Mouse (Mus musculus) adipocyte (in vitro differentiated cells): ENCODE data around the gene Gcn1l1.
A peak's percentile ranks its signal among the peaks of the same experiment; 100 is the strongest.
"Not testable (repeated sequence)": the region's sequence is repeated elsewhere in the genome, so short reads cannot be mapped to it uniquely, and the experiment has no call there.

Source experiments
- DNase-seq: peaks from one replicate; pipeline ENCODE4 v3.0.0-alpha.2; 2016; ENCODE audit warnings: low spot score

Gcn1l1 gene

DNA sequence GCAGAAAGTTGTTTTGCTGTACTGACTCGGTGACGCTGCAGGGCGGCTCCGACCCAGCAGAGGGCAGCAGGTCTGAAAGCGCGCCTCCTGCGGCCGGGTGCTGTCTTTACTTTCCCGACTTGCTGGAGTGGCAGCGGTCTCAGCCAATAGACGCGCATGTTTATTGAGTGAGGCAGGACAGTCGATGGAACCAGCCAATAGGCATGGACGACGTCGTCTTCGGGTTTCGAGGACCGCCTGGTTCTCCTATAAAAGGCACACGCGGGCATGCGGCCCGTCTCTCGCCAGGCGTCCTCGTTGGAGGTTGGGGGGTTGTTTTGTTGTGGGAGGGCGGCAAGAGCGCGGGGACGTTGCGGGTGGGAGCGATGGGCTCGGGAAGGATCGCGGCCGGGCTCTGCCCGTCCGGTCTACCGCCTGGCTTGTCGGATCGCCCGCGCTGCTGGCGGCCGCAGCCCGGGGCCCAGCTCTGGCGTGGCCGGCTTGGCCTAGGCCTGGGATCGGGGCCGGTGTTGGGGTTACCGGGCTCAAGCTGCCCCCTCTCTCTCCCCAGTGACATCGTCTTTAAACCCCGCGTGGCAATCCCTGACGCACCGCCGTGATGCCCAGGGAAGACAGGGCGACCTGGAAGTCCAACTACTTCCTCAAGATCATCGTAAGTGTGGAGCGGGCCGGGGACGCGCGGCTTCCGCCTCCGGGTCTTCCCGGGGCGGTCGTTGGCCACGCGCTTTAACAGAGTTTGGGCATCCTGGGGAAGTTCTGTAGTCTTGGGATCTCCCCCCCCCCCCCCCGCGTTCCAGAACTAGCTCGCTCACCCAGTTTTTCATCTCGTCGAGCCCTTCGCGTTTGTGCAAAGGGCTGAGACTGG lies 5.6 kb upstream of the Gcn1l1 start, which contains the start of gene Rplp0:
Gene Rplp0 (plus strand): TSS at position 231 of the 865 bp plus-strand sequence.
- peak; percentile 100 for DNase-seq

DNA sequence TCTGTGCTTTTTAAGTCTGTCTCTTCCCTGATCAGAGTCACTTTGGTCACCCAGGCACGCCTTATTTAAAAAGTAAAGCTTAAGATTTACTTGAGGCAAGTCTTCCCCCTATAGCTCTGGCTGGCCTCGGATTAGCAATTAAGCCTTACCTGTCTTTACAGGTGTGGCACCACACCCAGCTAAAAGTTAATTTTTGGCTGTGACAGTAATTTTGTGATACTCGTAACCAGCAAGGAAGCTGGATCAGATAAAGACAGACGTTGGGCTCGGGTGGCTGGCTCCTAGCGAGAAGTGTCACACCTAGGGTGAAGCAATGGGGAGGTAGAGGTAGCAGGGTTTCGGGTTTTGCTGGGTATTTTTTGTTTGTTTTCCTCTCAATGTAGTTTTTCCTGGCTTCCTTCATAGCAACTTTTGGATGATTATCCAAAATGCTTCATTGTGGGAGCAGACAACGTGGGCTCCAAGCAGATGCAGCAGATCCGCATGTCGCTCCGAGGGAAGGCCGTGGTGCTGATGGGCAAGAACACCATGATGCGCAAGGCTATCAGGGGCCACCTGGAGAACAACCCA lies 4.6 kb upstream of the Gcn1l1 start:
- DNase-seq, result no peak

GRCm38 (mm10) chr5:115563771-115564585 lies 1.1 kb upstream of the Gcn1l1 start:
- DNase-seq, result no peak

DNA sequence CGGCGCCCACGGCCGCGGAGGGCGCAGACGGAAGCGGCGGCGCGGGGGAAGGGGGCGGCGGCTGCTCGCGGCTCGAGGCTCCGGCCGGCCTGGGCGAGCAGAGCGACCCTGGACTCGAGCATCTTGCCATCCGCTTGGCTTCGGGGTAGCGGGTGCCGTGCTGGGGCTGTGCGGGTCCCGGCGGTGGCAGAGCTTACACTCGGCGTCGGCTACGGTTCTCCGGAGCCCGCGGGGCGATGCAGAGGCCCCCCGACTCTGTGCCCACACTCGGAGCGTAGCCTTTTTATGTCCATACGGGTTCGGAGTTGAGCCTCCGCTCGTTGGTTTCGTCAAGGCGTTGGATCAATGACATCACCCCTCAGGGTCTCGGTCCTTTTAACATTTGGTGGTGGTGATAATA lies 349 bp downstream of the Gcn1l1 start:
- DNase-seq, result no peak

GRCm38 (mm10) chr5:115568681-115569080 lies 3.6 kb downstream of the Gcn1l1 start:
- DNase-seq, result no peak

DNA sequence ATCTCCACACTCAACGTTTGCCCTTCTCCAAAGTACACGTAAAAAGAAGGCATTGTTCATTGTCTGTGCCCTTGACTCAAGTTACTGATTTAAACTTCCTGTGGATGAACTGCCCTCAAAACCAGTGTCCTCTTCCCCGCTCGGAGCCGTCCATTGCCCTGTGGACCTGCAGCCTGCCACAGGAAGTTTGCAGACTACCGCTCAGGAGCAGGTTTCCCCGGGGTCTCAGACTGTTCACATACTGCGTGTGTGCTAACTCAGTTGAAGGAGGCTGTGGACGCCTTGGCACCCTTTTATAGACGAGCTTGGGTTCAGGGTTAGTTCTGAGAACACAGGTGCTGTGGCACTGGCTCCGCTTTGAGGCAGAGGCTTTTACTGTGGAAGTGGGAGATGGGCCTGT lies 4.3 kb downstream of the Gcn1l1 start:
- DNase-seq, result no peak

- peak; percentile 46 for DNase-seq
Observed at GRCm38 (mm10) chr5:115569721-115570120, 4.7 kb downstream of the Gcn1l1 start.

DNA sequence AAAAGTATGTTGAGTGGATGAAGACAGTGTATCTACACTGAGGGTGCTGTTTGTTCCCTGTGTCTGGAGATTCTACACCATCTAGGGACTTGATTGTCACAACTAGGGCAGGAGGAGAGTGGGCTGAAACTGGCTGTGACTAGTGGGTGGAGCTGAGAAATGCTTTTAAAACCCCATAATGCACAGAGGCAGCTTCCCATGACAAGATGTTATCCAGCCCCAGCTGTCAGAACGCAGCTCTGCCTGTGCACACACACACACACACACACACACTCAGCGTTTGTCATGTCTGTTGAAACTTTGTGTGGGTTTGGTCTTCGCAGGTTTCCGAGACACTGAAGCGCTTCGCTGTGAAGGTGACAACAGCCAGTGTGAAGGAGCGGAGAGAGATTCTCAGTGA lies 6.0 kb downstream of the Gcn1l1 start:
- no peak for DNase-seq

DNA sequence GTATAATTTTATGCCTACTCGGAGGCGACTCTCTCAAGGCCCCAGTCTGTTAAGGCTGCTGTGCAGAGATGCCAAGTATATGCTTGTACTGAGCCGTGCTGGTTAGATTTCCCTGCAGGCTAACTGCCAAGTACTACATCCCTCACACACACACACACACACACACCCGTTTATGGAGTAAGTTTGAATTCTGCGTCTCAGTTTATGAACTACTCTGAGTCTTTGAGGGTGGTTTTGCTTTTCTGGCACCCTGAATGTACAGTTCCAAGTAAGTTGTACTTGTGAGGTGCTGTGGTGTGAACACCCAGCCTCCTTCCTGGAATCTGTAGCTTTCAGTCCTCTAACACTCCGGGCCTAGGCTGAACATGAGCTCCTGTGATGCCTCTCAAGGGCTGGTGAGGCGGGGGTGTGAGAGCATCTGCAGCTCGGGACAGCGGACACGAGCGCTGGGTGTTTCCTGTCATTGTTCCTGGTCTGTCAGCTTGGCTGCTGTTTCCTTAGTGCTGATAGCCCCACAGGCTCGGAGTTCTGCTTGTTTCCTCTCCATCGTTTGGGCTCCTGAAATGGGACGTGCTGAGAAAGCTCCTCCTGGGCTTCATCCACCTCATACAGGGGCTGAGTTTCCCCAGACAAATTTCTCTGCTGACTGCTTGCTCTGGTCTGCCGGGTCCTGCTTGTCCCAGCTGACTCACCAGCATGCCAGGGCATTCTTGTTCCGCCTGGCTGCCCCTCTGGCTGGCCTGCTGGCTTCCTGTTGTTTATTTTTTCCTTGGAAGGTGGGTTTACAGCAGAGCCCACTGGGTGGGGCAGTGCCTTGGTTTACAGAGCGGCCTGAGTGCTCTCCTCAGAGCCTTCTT lies 7.9 kb downstream of the Gcn1l1 start:
- peak; percentile 18 for DNase-seq

DNA sequence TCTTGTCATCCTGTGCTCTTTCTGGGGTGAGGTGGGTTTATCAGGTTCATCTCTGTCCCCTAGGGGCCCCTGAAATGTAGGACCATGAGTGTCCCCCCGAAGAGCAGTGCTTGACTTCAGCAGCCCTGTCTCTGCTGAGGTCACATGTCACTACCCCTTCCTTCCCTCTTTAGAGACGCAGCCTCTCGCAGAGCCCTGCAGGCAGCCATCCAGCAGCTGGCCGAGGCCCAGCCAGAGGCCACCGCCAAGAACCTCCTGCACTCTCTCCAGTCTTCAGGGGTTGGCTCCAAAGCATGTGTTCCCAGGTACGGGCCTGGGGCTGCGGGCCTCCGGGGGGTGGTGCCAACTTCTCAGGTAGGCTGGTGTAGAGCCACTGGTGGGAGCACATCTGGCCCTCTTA lies 9.9 kb downstream of the Gcn1l1 start:
- DNase-seq, result peak; percentile 68

- DNase-seq, result not testable (repeated sequence)
Observed at GRCm38 (mm10) chr5:115577686-115578085, 12.6 kb downstream of the Gcn1l1 start.

GRCm38 (mm10) chr5:115578922-115579321 lies 13.9 kb downstream of the Gcn1l1 start:
- no peak for DNase-seq

GRCm38 (mm10) chr5:115579363-115579762 lies 14.3 kb downstream of the Gcn1l1 start:
- DNase-seq, result peak; percentile 59

GRCm38 (mm10) chr5:115580229-115581001 lies 15.4 kb downstream of the Gcn1l1 start:
- no peak for DNase-seq

GRCm38 (mm10) chr5:115581662-115582061 lies 16.6 kb downstream of the Gcn1l1 start:
- DNase-seq, result no peak

DNA sequence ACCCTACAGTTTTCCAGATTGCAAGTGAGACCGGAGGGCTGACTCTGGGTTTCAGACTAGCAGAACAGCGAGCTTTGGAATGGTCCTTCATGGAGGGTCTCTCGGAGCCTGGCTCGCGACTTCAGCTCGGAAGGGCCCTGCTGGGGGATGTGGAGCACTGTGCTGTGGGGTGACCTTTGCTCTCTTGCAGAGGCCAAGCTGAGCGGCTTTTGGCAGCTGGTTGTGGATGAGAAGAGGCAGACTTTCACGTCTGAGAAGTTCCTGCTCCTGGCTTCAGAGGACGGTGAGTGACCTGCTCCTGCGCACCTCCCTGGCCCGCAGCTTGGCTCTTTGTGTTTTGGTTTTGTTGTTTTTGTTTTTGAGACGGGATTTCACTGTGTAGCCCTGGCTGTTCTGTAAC lies 20.6 kb downstream of the Gcn1l1 start:
- no peak for DNase-seq

- DNase-seq, result no peak
Observed at GRCm38 (mm10) chr5:115586166-115586565, 21.1 kb downstream of the Gcn1l1 start.

DNA sequence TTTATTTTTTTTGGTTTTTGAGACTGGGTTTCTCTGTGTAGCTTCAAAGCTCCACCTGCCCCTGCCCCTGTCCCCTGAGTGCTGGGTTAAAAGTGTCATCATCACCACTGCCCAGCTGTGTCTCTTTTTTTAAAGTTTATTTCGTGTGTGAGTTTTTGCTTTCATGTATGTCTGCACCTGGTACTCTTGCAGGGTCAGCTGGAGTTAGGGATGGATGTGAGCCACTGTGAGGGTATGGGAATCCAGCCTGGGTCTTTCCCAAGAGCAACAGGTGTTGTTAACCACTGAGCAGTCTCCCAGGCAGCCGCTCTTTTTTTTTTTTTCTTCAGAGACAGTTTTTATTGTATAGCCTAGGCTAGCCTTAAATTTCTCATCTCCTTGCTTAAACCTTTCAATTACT lies 21.7 kb downstream of the Gcn1l1 start:
- no peak for DNase-seq

DNA sequence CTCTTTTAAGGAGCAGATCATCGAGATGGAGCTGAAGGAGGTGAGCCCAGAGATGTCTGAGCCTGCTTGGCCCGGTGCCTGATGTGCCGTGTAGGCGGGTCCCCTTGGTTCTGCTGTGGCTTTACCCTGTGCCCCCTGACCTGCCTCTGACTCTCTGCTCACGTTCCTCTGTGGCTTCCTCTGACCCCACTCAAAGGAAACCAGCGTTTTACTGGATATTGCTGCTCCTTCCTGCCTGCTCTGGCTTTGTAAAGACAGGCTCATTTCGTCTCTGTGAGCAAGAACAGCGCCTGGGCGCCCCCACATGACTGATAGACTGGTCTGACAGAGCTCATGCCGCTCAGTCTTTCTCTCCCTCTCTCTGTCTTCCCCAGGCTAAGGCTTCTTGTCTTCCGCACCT lies 26.0 kb downstream of the Gcn1l1 start:
- DNase-seq, result no peak

DNA sequence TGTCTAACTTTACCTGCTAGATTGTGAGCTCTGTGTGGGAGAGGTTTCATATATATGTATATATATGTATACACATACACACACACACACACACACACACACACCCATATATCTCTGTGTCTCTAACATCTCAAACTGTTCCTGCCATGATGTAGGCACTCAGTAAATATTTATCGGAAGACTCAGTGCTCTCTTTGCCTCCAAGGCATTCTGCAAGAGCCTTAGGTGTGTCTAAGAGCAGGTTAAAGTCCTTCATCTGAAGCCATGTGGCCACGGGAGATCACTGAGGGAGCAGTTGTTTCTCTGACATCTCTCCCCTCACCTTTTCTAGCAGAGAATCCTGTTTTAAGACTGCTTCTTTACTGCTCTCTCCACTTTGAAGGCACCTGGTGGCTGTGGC lies 26.5 kb downstream of the Gcn1l1 start:
- no peak for DNase-seq

DNA sequence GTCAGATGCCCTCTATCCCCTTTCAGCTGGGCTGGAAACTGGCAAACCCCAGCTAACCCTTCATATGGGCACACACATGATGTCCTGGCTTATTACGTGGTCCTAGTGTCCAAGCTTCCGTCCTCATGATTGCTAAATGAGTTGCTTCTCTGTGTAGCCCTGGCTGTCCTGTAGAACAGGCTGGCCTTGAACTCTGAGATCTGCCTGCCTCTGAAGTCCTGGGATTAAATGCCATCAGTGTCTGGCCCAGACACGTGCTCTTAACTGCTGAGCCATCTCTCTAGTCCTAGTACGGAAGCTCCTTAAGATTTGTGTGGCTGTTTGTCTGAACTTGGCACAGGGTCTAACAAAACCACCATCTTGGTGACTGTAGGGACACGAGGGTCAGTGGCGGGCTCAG lies 38.5 kb downstream of the Gcn1l1 start:
- DNase-seq, result no peak
